Mouse (Mus musculus): ENCODE measurements at regions not wholly inside any gene's neighbourhood (a gene's known extent, or its start where the extent isn't known, plus 50 kb on each side); places are given as distances from the start of the nearest gene placed in this dataset.
A peak's percentile ranks its signal among the peaks of the same experiment; 100 is the strongest.

- ATAC-seq (ENCODE audit: low FRiP score): no peak
- no peak overlapping the region for H3K4me2 ChIP-seq
- H3K36me3 ChIP-seq: no peaks in the 10 kb centered on the region
- H3K9ac ChIP-seq: no peak overlapping the region
- H3K27ac ChIP-seq: no peak overlapping the region
- WGBS: 23% methylated on average over 3 of the region's 3 CpGs
- H3K27me3 ChIP-seq: no peaks in the 10 kb centered on the region
- no peaks in the 10 kb centered on the region for H3K9me3 ChIP-seq
- no peaks in the 10 kb centered on the region for H3K4me1 ChIP-seq (replicated peaks)
- H3K4me3 ChIP-seq: no peak overlapping the region
Observed at GRCm38 (mm10) chr2:139230453-139230852, 263.3 kb upstream of the Sptlc3 start.

GRCm38 (mm10) chr2:139250138-139250537 lies 243.6 kb upstream of the Sptlc3 start:
- Histone ChIP-seq H3K36me3 (no peaks in the 10 kb centered on the region), H3K4me3 (no peak overlapping the region), H3K9me3 (no peaks in the 10 kb centered on the region), H3K9ac (no peak overlapping the region), H3K27me3 (no peaks in the 10 kb centered on the region), H3K4me1 (replicated peaks) (no peaks in the 10 kb centered on the region), H3K27ac (no peak overlapping the region), H3K4me2 (no peak overlapping the region)
- ATAC-seq (ENCODE audit: low FRiP score): no peak
- WGBS: 79% methylated on average over 2 of the region's 2 CpGs

- WGBS: 84% methylated on average over 2 of the region's 2 CpGs
- no peak overlapping the region for H3K9ac ChIP-seq
- H3K36me3 ChIP-seq: no peaks in the 10 kb centered on the region
- no peaks in the 10 kb centered on the region for H3K27me3 ChIP-seq
- no peak overlapping the region for H3K4me3 ChIP-seq
- no peak for ATAC-seq (ENCODE audit: low FRiP score)
- H3K4me2 ChIP-seq: no peak overlapping the region
- H3K4me1 ChIP-seq (replicated peaks): no peaks in the 10 kb centered on the region
- H3K9me3 ChIP-seq: no peaks in the 10 kb centered on the region
- H3K27ac ChIP-seq: no peak overlapping the region
Observed at GRCm38 (mm10) chr2:139267119-139267518, 226.6 kb upstream of the Sptlc3 start.

- no peaks in the 10 kb centered on the region for H3K36me3 ChIP-seq
- H3K4me2 ChIP-seq: no peak overlapping the region
- no peaks in the 10 kb centered on the region for H3K27me3 ChIP-seq
- H3K4me1 ChIP-seq (replicated peaks): 0 out of 2 replicates have a peak, but pooled peaks cover 2% of the 10 kb centered on the region
- H3K9ac ChIP-seq: no peak overlapping the region
- H3K9me3 ChIP-seq: no peaks in the 10 kb centered on the region
- H3K27ac ChIP-seq: no peak overlapping the region
- ATAC-seq (ENCODE audit: low FRiP score): no peak
- H3K4me3 ChIP-seq: no peak overlapping the region
- 76% methylated on average over 5 of the region's 5 CpGs for WGBS
Observed at GRCm38 (mm10) chr2:139276581-139276980, 217.1 kb upstream of the Sptlc3 start.

DNA sequence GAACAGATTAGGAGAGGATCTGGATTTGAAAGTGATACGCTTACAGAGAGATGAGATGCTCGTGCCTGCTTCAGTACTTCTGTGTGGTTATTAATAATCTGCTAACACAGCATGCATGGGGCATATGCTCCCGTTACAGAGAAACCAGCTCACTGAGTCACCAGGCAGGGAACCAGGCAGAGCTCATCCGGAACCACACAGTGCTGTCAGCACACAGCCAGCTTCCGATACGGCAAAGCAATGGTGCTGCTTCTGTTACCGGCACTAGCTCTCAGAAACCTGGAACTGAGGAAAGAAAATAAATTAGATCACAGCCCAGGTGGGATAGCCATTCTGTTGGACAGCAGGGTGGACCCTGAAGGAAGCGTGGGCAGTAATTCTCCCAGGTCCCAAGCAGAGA lies 216.1 kb upstream of the Sptlc3 start:
- Histone ChIP-seq H3K4me3 (no peak overlapping the region), H3K27me3 (no peaks in the 10 kb centered on the region), H3K9me3 (no peaks in the 10 kb centered on the region), H3K36me3 (no peaks in the 10 kb centered on the region), H3K4me1 (replicated peaks) (0 out of 2 replicates have a peak, but pooled peaks cover 2% of the 10 kb centered on the region), H3K4me2 (no peak overlapping the region), H3K27ac (no peak overlapping the region), H3K9ac (no peak overlapping the region)
- WGBS: 88% methylated on average over 8 of the region's 8 CpGs
- no peak for ATAC-seq (ENCODE audit: low FRiP score)

DNA sequence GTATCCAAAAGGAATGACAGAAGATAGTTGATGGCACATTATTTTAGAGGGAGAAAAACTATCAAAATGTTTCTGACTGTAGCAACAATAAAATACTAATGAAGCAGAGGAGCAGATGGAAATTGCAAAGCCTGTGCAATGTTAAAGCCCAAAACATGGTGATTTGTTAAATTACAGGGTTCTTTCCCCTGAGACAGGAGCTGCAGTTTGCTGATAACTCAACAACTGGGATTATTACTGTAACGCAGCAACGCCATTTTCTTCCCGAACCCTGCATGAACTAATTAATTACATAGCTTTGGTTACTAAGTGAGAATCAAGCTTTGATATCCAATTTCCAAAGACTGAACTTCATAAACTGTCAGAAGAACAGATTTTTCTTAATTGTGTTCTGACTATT lies 212.7 kb upstream of the Sptlc3 start:
- Histone ChIP-seq H3K27ac (no peak overlapping the region), H3K4me3 (no peak overlapping the region)
- 47% methylated on average over 3 of the region's 3 CpGs for WGBS

GRCm38 (mm10) chr2:139284315-139284714 lies 209.4 kb upstream of the Sptlc3 start:
- ATAC-seq (ENCODE audit: low FRiP score): no peak
- H3K4me1 ChIP-seq (replicated peaks): 0 out of 2 replicates have a peak, but pooled peaks cover 2% of the 10 kb centered on the region
- H3K4me3 ChIP-seq: no peak overlapping the region
- H3K27ac ChIP-seq: no peak overlapping the region
- 90% methylated on average over 4 of the region's 4 CpGs for WGBS
- H3K9ac ChIP-seq: no peak overlapping the region
- no peaks in the 10 kb centered on the region for H3K36me3 ChIP-seq
- no peak overlapping the region for H3K4me2 ChIP-seq
- no peaks in the 10 kb centered on the region for H3K27me3 ChIP-seq
- H3K9me3 ChIP-seq: no peaks in the 10 kb centered on the region

More for the DNA sequence above, 212.7 kb upstream of the Sptlc3 start:
- H3K9ac ChIP-seq: no peak overlapping the region
- no peak overlapping the region for H3K4me2 ChIP-seq
- no peaks in the 10 kb centered on the region for H3K9me3 ChIP-seq
- no peak for ATAC-seq (ENCODE audit: low FRiP score)
- H3K4me1 ChIP-seq (replicated peaks): 0 out of 2 replicates have a peak, but pooled peaks cover 2% of the 10 kb centered on the region
- H3K27me3 ChIP-seq: no peaks in the 10 kb centered on the region
- H3K36me3 ChIP-seq: no peaks in the 10 kb centered on the region

GRCm38 (mm10) chr2:139286446-139286845 lies 207.3 kb upstream of the Sptlc3 start:
- Histone ChIP-seq H3K4me1 (replicated peaks) (no peaks in the 10 kb centered on the region), H3K36me3 (no peaks in the 10 kb centered on the region), H3K9me3 (no peaks in the 10 kb centered on the region), H3K9ac (no peak overlapping the region), H3K27ac (no peak overlapping the region), H3K4me3 (no peak overlapping the region), H3K27me3 (no peaks in the 10 kb centered on the region), H3K4me2 (no peak overlapping the region)
- no peak for ATAC-seq (ENCODE audit: low FRiP score)
- WGBS: 49% methylated on average over 2 of the region's 2 CpGs

GRCm38 (mm10) chr2:139298541-139299152 lies 195.1 kb upstream of the Sptlc3 start:
- Histone ChIP-seq H3K4me3 (no peak overlapping the region), H3K27ac (no peak overlapping the region), H3K4me2 (no peak overlapping the region), H3K4me1 (replicated peaks) (no peaks in the 10 kb centered on the region), H3K9ac (no peak overlapping the region), H3K27me3 (no peaks in the 10 kb centered on the region), H3K36me3 (no peaks in the 10 kb centered on the region), H3K9me3 (no peaks in the 10 kb centered on the region)
- WGBS: 61% methylated on average over 6 of the region's 6 CpGs
- ATAC-seq (ENCODE audit: low FRiP score): no peak

GRCm38 (mm10) chr2:139311401-139311812 lies 182.3 kb upstream of the Sptlc3 start:
- H3K9ac ChIP-seq: no peak overlapping the region
- no peak overlapping the region for H3K27ac ChIP-seq
- no peaks in the 10 kb centered on the region for H3K36me3 ChIP-seq
- H3K4me1 ChIP-seq (replicated peaks): no peaks in the 10 kb centered on the region
- no peaks in the 10 kb centered on the region for H3K27me3 ChIP-seq
- ATAC-seq (ENCODE audit: low FRiP score): peak; percentile 87
- 77% methylated on average over 1 of the region's 1 CpGs for WGBS
- H3K4me2 ChIP-seq: no peak overlapping the region
- H3K4me3 ChIP-seq: no peak overlapping the region
- H3K9me3 ChIP-seq: no peaks in the 10 kb centered on the region

DNA sequence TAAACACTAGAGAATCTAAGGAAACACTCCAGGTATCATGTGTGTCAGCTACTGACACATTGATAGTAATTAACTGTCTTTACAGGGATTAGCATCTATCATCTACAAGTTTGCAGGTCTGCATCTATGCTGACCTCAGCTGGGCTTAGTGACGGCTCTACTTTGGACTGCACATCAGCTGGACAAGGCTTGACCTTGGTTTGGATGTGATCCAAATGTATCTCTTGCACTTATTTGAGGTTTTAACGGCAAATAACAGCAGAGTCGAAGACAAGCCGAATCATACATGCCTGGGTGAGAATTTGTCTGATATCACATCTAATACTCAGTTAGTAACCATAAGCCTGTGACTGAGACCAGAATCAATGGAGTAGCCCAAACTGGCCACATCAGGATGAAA lies 181.7 kb upstream of the Sptlc3 start:
- no peak for ATAC-seq (ENCODE audit: low FRiP score)

GRCm38 (mm10) chr2:139322509-139322908 lies 171.2 kb upstream of the Sptlc3 start:
- Histone ChIP-seq H3K4me3 (no peak overlapping the region), H3K4me1 (replicated peaks) (no peaks in the 10 kb centered on the region), H3K36me3 (no peaks in the 10 kb centered on the region), H3K4me2 (no peak overlapping the region), H3K9ac (no peak overlapping the region), H3K27ac (no peak overlapping the region), H3K9me3 (no peaks in the 10 kb centered on the region), H3K27me3 (no peaks in the 10 kb centered on the region)
- ATAC-seq (ENCODE audit: low FRiP score): no peak
- 70% methylated on average over 2 of the region's 2 CpGs for WGBS

More for the DNA sequence above, 181.7 kb upstream of the Sptlc3 start:
- Histone ChIP-seq H3K9ac (no peak overlapping the region), H3K36me3 (no peaks in the 10 kb centered on the region), H3K27ac (no peak overlapping the region), H3K4me1 (replicated peaks) (no peaks in the 10 kb centered on the region), H3K4me3 (no peak overlapping the region), H3K9me3 (no peaks in the 10 kb centered on the region), H3K27me3 (no peaks in the 10 kb centered on the region), H3K4me2 (no peak overlapping the region)
- 90% methylated on average over 4 of the region's 4 CpGs for WGBS

DNA sequence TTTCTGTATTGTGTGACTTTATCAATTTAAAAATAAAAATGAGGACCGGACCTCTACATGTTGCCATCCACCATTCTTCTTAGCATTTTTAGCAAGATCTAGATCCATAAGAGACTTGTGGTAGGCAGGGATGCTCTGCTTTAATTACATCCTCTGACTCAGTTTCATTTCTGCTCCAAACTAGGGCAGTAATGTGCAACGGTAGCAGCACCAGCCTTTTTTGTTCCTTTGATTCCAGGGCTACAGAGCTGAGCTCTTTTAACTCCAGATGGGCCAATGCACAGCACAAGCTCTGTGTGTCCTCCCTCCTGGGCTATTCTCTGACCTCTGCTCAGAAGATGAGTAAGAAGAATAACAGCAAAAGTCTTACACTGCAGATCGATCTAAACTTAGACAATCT lies 168.2 kb upstream of the Sptlc3 start:
- no peaks in the 10 kb centered on the region for H3K9me3 ChIP-seq
- H3K36me3 ChIP-seq: no peaks in the 10 kb centered on the region
- H3K4me2 ChIP-seq: no peak overlapping the region
- no peaks in the 10 kb centered on the region for H3K4me1 ChIP-seq (replicated peaks)
- no peaks in the 10 kb centered on the region for H3K27me3 ChIP-seq
- H3K4me3 ChIP-seq: no peak overlapping the region
- no peak overlapping the region for H3K9ac ChIP-seq
- no peak for ATAC-seq (ENCODE audit: low FRiP score)
- WGBS: 79% methylated on average over 3 of the region's 3 CpGs
- H3K27ac ChIP-seq: no peak overlapping the region

Measured in hindbrain, embryonic 13.5 days (tissue).